Mouse (Mus musculus) bone marrow, adult 2 months (tissue): Measurements from ENCODE around the gene Zdhhc6.

Source experiments
- CTCF ChIP-seq: fragments of 200-500 bp; IDR thresholded peaks from 2 replicates; pipeline ENCODE4 v1.5.1; 2011; ENCODE audit warnings: low read length, control low read depth; ENCODE audit not compliant: control insufficient read depth, insufficient read depth
- POLR2A ChIP-seq: fragments of 200-500 bp; IDR thresholded peaks from 2 replicates; pipeline ENCODE4 v1.6.1; 2011; ENCODE audit warnings: low read depth, mild to moderate bottlenecking, control low read depth, low read length, borderline replicate concordance; ENCODE audit not compliant: control insufficient read depth

GRCm38 (mm10) chr19:55297961-55298360, 17.9 kb downstream of the Zdhhc6 start:
- TF ChIP-seq POLR2A: no peak
- TF ChIP-seq CTCF: no peak
